Comparison of ENCODE assay signal across 19 mouse cellular contexts in the genomic region with DNA sequence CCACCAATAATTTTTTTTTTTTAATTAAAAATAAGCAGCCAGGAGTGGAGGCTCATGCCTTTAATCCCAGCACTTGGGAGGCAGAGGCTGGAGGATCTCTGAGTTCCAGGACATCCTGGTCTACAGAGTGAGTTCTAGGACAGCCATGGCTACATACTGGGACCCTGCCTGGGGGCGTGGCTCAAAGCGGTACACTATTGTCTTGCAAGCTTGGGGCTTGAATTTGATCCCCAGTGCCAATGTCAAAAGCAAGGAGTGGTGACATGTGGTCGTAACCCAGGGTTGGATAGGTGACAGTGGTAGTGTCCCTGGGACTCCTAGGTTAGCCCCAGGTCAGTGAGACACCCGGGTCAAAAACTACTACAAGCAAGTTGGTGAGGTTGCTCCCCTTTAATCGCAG. TPM values are rescaled to one million over a fixed set of nuclear protein-coding genes. Genes with fewer than 3 reads are reported as not detected.
A peak's percentile ranks its signal among the peaks of the same experiment; 100 is the strongest.
DNase-seq lines count a peak whose midpoint lies in the region; ATAC-seq and TF ChIP-seq lines count a peak whose summit lies in the region.
"Had no signal": no experiment of that assay in that cellular context is flagged by ENCODE, and none has a peak within 500 bp of the region (broad histone marks: within the 10 kb centered on the region; RNA-seq: fewer than 3 reads in every experiment).

No protein-coding gene starts in this region.

- WGBS in hindbrain, postnatal 0 days: 94% methylated on average over 5 of the region's 5 CpGs
- WGBS in hindbrain, embryonic 10.5 days: 89% methylated on average over 5 of the region's 5 CpGs

- no peak overlapping the region for H3K4me3 ChIP-seq in hindbrain, postnatal 0 days (ENCODE audit: low read length)
- no peak overlapping the region for H3K4me3 ChIP-seq in hindbrain, embryonic 10.5 days
- H3K4me3 ChIP-seq in ES-Bruce4 (ENCODE audit: low read depth, low read length): no peak overlapping the region; the same call in 1 of the 2 replicates
- H3K4me3 ChIP-seq: embryonic facial prominence, embryonic 12.5 days; forebrain, embryonic 12.5 days; heart, adult 2 months; heart, embryonic 15.5 days; hindbrain, embryonic 15.5 days had no signal

- no peak for TF ChIP-seq CTCF in hindbrain, postnatal 0 days (IDR thresholded peaks at IDR 0.05; ENCODE audit: low read depth)
- TF ChIP-seq CTCF in ES-Bruce4 (IDR thresholded peaks at IDR 0.05; ENCODE audit: low read depth, low read length): no peak

- H3K9me3 ChIP-seq in hindbrain, postnatal 0 days (ENCODE audit: low read length): no peaks in the 10 kb centered on the region
- H3K9me3 ChIP-seq in hindbrain, embryonic 10.5 days: no peaks in the 10 kb centered on the region
- no peaks in the 10 kb centered on the region for H3K9me3 ChIP-seq in ES-Bruce4 (replicated peaks; ENCODE audit: control insufficient read depth, insufficient read depth, low read length, poor library complexity, severe bottlenecking)
- H3K9me3 ChIP-seq: embryonic facial prominence, embryonic 12.5 days; forebrain, embryonic 12.5 days; heart, embryonic 15.5 days; hindbrain, embryonic 15.5 days had no signal

- no peaks in the 10 kb centered on the region for H3K27me3 ChIP-seq in hindbrain, postnatal 0 days (ENCODE audit: insufficient read depth, low read length)
- no peaks in the 10 kb centered on the region for H3K27me3 ChIP-seq in hindbrain, embryonic 10.5 days (ENCODE audit: insufficient read depth, poor library complexity, severe bottlenecking)
- no peaks in the 10 kb centered on the region for H3K27me3 ChIP-seq in ES-Bruce4 (ENCODE audit: control insufficient read depth, insufficient read depth, low read length, poor library complexity, severe bottlenecking)
- H3K27me3 ChIP-seq: embryonic facial prominence, embryonic 12.5 days; forebrain, embryonic 12.5 days; heart, embryonic 15.5 days; hindbrain, embryonic 15.5 days; Patski had no signal

- TF ChIP-seq EP300 in ES-Bruce4 (IDR thresholded peaks at IDR 0.05; ENCODE audit: insufficient read depth, low read depth, low read length): 0 out of 2 replicates have a peak, but pooled peaks have one; percentile 50

- no peak for TF ChIP-seq POLR2A in ES-Bruce4 (IDR thresholded peaks at IDR 0.05; ENCODE audit: insufficient read depth, low read length)

- no peak overlapping the region for H3K27ac ChIP-seq in hindbrain, postnatal 0 days
- no peak overlapping the region for H3K27ac ChIP-seq in hindbrain, embryonic 10.5 days
- H3K27ac ChIP-seq in ES-Bruce4 (ENCODE audit: insufficient read depth, low read length): peak overlapping the region; percentile 22
- H3K27ac ChIP-seq: embryonic facial prominence, embryonic 12.5 days; forebrain, embryonic 12.5 days; heart, adult 2 months; hindbrain, embryonic 15.5 days had no signal

- no peaks in the 10 kb centered on the region for H3K36me3 ChIP-seq in hindbrain, postnatal 0 days (ENCODE audit: insufficient read depth, low read length)
- no peaks in the 10 kb centered on the region for H3K36me3 ChIP-seq in hindbrain, embryonic 10.5 days
- no peaks in the 10 kb centered on the region for H3K36me3 ChIP-seq in ES-Bruce4 (ENCODE audit: control insufficient read depth, insufficient read depth, low read length, poor library complexity, severe bottlenecking)
- H3K36me3 ChIP-seq: embryonic facial prominence, embryonic 12.5 days; forebrain, embryonic 12.5 days; heart, embryonic 15.5 days; hindbrain, embryonic 15.5 days had no signal

- H3K4me2 ChIP-seq in hindbrain, postnatal 0 days (ENCODE audit: low read depth, low read length): no peak overlapping the region
- H3K4me2 ChIP-seq: embryonic facial prominence, embryonic 12.5 days; forebrain, embryonic 12.5 days; heart, embryonic 11.5 days; hindbrain, embryonic 15.5 days had no signal

- no peak overlapping the region for H3K9ac ChIP-seq in hindbrain, postnatal 0 days (replicated peaks; ENCODE audit: low read length)
- peak overlapping the region; percentile 41; the same call in 1 of the 2 replicates for H3K9ac ChIP-seq in ES-Bruce4 (ENCODE audit: low read depth, poor library complexity, severe bottlenecking)
- H3K9ac ChIP-seq: embryonic facial prominence, embryonic 12.5 days; forebrain, embryonic 12.5 days; forebrain, postnatal 0 days; heart, embryonic 15.5 days; hindbrain, embryonic 15.5 days had no signal

- no peaks in the 10 kb centered on the region for H3K4me1 ChIP-seq in hindbrain, postnatal 0 days (ENCODE audit: insufficient read depth, low read length)
- H3K4me1 ChIP-seq in hindbrain, embryonic 10.5 days (replicated peaks): peaks cover 4% of the 10 kb centered on the region; the same call in 1 of the 2 replicates
- peaks cover 8% of the 10 kb centered on the region for H3K4me1 ChIP-seq in ES-Bruce4 (ENCODE audit: control insufficient read depth, insufficient read depth, low read length)
- H3K4me1 ChIP-seq: embryonic facial prominence, embryonic 12.5 days; forebrain, embryonic 12.5 days; hindbrain, embryonic 15.5 days had no signal

- peak; percentile 12; the same call in 1 of the 2 replicates for ATAC-seq in hindbrain, postnatal 0 days
- ATAC-seq: intestine, postnatal 0 days had no signal

- no peak for DNase-seq in hindbrain, postnatal 0 days (ENCODE audit: low spot score)
- DNase-seq in hindbrain, embryonic 10.5 days (ENCODE audit: low spot score): no peak
- peak; percentile 76 for DNase-seq in R1 (ENCODE audit: low read depth, low spot score)
- no peak for DNase-seq in ovary, postnatal 36 days (ENCODE audit: low spot score)
- DNase-seq in cerebellum, adult 11 months: no peak
- DNase-seq in urinary bladder, postnatal 14 days (ENCODE audit: low spot score): no peak
- DNase-seq: adrenal gland, adult 8-10 months; cerebellum, adult 11-12 months; cerebellum, adult 9-10 months had no signal

RNA-seq across cellular contexts. Expression of a gene that starts 27.2 kb away (rescaled TPM):
- total RNA-seq in hindbrain, postnatal 0 days (2014; rRNA removed): 103 and 115 TPM in 2 replicates
- 85.6 and 86.1 TPM in 2 replicates for polyA plus RNA-seq in hindbrain, postnatal 0 days (2015; fragmentation: Nextera tagmentation; extraction: Ambion mirVana)
- 180 and 189 TPM in 2 replicates for polyA plus RNA-seq in hindbrain, embryonic 10.5 days (2016; fragmentation: Nextera tagmentation; extraction: Ambion mirVana)
- polyA plus RNA-seq in ES-Bruce4 (2011; ENCODE audit: insufficient read depth, insufficient read length, low read depth, missing spikeins): 240 and 242 TPM in 2 replicates
